Mouse (Mus musculus) heart, adult 2 months (tissue): ENCODE measurements at regions not wholly inside any gene's neighbourhood (a gene's known extent, or its start where the extent isn't known, plus 50 kb on each side); places are given as distances from the start of the nearest gene placed in this dataset.

Experiments used
- CTCF ChIP-seq: fragments of 200-600 bp; IDR thresholded peaks from 2 replicates; pipeline ENCODE4 v1.8.1; 2022; ENCODE audit warnings: antibody characterized with exemption, mild to moderate bottlenecking, moderate library complexity
- EP300 ChIP-seq: fragments of 200-500 bp; IDR thresholded peaks from 2 replicates; pipeline ENCODE4 v1.6.1; 2011; ENCODE audit warnings: low read depth, low read length, control low read depth; ENCODE audit not compliant: insufficient read depth
- POLR2A ChIP-seq: fragments of 200-500 bp; IDR thresholded peaks from 2 replicates; pipeline ENCODE4 v1.6.1; 2011; ENCODE audit warnings: mild to moderate bottlenecking, low read depth, low read length, control low read depth; ENCODE audit not compliant: insufficient read depth

DNA sequence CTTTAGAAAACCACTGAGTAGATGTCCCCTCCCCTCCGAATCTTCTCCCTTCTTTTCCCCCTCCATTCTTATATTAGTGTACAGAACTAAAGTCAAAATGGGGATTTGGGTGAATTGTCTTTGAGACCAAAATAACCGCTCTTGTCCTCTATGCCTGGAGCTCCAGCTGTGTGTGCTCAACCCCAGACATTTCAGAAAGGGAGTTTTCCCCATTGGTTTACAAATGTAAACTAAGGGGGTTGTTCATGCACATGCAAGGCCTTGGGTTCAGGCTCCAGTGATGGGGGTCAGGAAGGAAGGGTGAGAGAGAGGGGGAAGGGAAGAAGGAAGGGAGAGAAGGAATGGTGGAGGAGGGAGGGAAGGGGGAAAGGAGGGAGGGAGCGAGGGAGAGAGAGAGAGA lies 117.8 kb upstream of the Mycn start:
- TF ChIP-seq POLR2A, result no peak
- TF ChIP-seq CTCF, result no peak
- no peak for TF ChIP-seq EP300
